11 mouse cellular contexts compared by ENCODE assay signal in genomic region chr8:80781338-80781737, GRCm38 (mm10). TPM values are rescaled to one million over a fixed set of nuclear protein-coding genes. Genes with fewer than 3 reads are reported as not detected.
DNase-seq lines count a peak whose midpoint lies in the region; ATAC-seq and TF ChIP-seq lines count a peak whose summit lies in the region.
"Had no signal": no experiment of that assay in that cellular context is flagged by ENCODE, and none has a peak within 500 bp of the region (broad histone marks: within the 10 kb centered on the region; RNA-seq: fewer than 3 reads in every experiment).

No protein-coding gene starts in this region.

- H3K4me3 ChIP-seq in heart, postnatal 0 days (ENCODE audit: low read depth, low read length): no peak overlapping the region
- H3K4me3 ChIP-seq in forebrain, embryonic 16.5 days (replicated peaks; ENCODE audit: low read length): no peak overlapping the region
- H3K4me3 ChIP-seq: embryonic facial prominence, embryonic 13.5 days had no signal

- TF ChIP-seq CTCF in heart, postnatal 0 days (IDR thresholded peaks at IDR 0.05; ENCODE audit: low read depth): no peak

- H3K4me2 ChIP-seq in heart, postnatal 0 days (ENCODE audit: low read depth, low read length): no peak overlapping the region
- no peak overlapping the region for H3K4me2 ChIP-seq in forebrain, embryonic 16.5 days (ENCODE audit: low read length)
- H3K4me2 ChIP-seq: embryonic facial prominence, embryonic 13.5 days; liver, embryonic 11.5 days had no signal

- no peak overlapping the region for H3K9ac ChIP-seq in heart, postnatal 0 days (replicated peaks; ENCODE audit: low read depth, low read length)
- H3K9ac ChIP-seq in forebrain, embryonic 16.5 days (replicated peaks; ENCODE audit: low read depth, low read length): no peak overlapping the region
- H3K9ac ChIP-seq: embryonic facial prominence, embryonic 13.5 days had no signal

- H3K27me3 ChIP-seq in heart, postnatal 0 days (ENCODE audit: control insufficient read depth, insufficient read depth, low read length): no peaks in the 10 kb centered on the region
- H3K27me3 ChIP-seq in forebrain, embryonic 16.5 days (replicated peaks; ENCODE audit: control insufficient read depth, insufficient read depth, low read length): no peaks in the 10 kb centered on the region
- H3K27me3 ChIP-seq: embryonic facial prominence, embryonic 13.5 days had no signal

- H3K36me3 ChIP-seq in heart, postnatal 0 days (replicated peaks; ENCODE audit: control insufficient read depth, insufficient read depth, low read length): peaks cover 62% of the 10 kb centered on the region
- H3K36me3 ChIP-seq in forebrain, embryonic 16.5 days (ENCODE audit: control insufficient read depth, insufficient read depth): 0 out of 2 replicates have a peak, but pooled peaks cover 4% of the 10 kb centered on the region

- peak overlapping the region; percentile 43; the same call in 1 of the 2 replicates for H3K27ac ChIP-seq in heart, postnatal 0 days (ENCODE audit: low read depth)
- no peak overlapping the region for H3K27ac ChIP-seq in forebrain, embryonic 16.5 days (ENCODE audit: low read length)
- H3K27ac ChIP-seq: embryonic facial prominence, embryonic 13.5 days had no signal

- H3K4me1 ChIP-seq in heart, postnatal 0 days (ENCODE audit: control insufficient read depth, insufficient read depth): no peaks in the 10 kb centered on the region
- no peaks in the 10 kb centered on the region for H3K4me1 ChIP-seq in forebrain, embryonic 16.5 days (replicated peaks; ENCODE audit: control insufficient read depth, insufficient read depth, low read length)
- H3K4me1 ChIP-seq: embryonic facial prominence, embryonic 13.5 days had no signal

- TF ChIP-seq EP300 in heart, postnatal 0 days (IDR thresholded peaks at IDR 0.05; ENCODE audit: low read depth): no peak

- ATAC-seq in heart, postnatal 0 days (ENCODE audit: insufficient read depth, low read depth): peak; percentile 79
- peak; percentile 68 for ATAC-seq in forebrain, embryonic 16.5 days
- no peak for ATAC-seq in cerebellum, adult (ENCODE audit: insufficient number of reproducible peaks, low FRiP score, low TSS enrichment)

- 39% methylated on average over 10 of the region's 10 CpGs for WGBS in heart, postnatal 0 days
- WGBS in forebrain, embryonic 16.5 days: 36% methylated on average over 10 of the region's 10 CpGs

- H3K9me3 ChIP-seq in heart, postnatal 0 days (replicated peaks; ENCODE audit: control insufficient read depth, low read length): no peaks in the 10 kb centered on the region
- H3K9me3 ChIP-seq in forebrain, embryonic 16.5 days (ENCODE audit: control insufficient read depth, low read length): no peaks in the 10 kb centered on the region
- H3K9me3 ChIP-seq: embryonic facial prominence, embryonic 13.5 days had no signal

- DNase-seq in heart, postnatal 0 days (ENCODE audit: low spot score): peak; percentile 49
- DNase-seq in heart, postnatal 4 days: no peak
- peak; percentile 22 for DNase-seq in brain, adult 2 months (ENCODE audit: low read depth, low spot score)
- peak; percentile 34 for DNase-seq in lung, postnatal 10 days
- no peak for DNase-seq in retina, embryonic 14.5 days (ENCODE audit: low spot score)
- no peak for DNase-seq in cerebellum, postnatal 36 days
- DNase-seq: right cerebral cortex, postnatal 4 days had no signal

RNA-seq across cellular contexts. Expression of gene Smarca5, which starts 42.0 kb away (rescaled TPM):
- 10.5 and 17.0 TPM in 2 replicates for total RNA-seq in heart, postnatal 0 days (2014; rRNA removed; ENCODE audit: low replicate concordance)
- 19.0 TPM in 2 replicates for polyA plus RNA-seq in heart, postnatal 0 days (2015; fragmentation: Nextera tagmentation; extraction: Ambion mirVana)
- total RNA-seq in heart, postnatal 4 days (2021): 10 to 100 TPM; 43.4 to 44.8 TPM
- 53.3 and 69.9 TPM in 2 replicates for polyA plus RNA-seq in forebrain, embryonic 16.5 days (2015; fragmentation: Nextera tagmentation; extraction: Ambion mirVana)

Comparison
In these comparisons a context has a peak if more than half of its experiments do, and no peak if none do; other contexts are left out.
1. DNase-seq: peak in heart, postnatal 0 days (single experiment), brain, adult 2 months (single experiment) and lung, postnatal 10 days (single experiment); none in heart, postnatal 4 days (single experiment), retina, embryonic 14.5 days (single experiment) and cerebellum, postnatal 36 days (0 of 2).